Mouse (Mus musculus) testis, adult 2 months (tissue): ENCODE measurements around the gene Gpr33.

ENCODE experiments used
- CTCF ChIP-seq: fragments of 200-500 bp; IDR thresholded peaks from 2 replicates; pipeline ENCODE4 v1.5.1; 2012; ENCODE audit warnings: low read depth, mild to moderate bottlenecking, inconsistent platforms, low read length, moderate library complexity; ENCODE audit not compliant: control insufficient read depth, insufficient read depth, insufficient replicate concordance
- POLR2A ChIP-seq: fragments of 200-500 bp; IDR thresholded peaks from 2 replicates; pipeline ENCODE4 v1.6.1; 2012; ENCODE audit warnings: low read depth, mild to moderate bottlenecking, inconsistent platforms, low read length, moderate library complexity; ENCODE audit not compliant: control insufficient read depth

GRCm38 (mm10) chr12:52049324-52049723 lies 21.5 kb upstream of the Gpr33 start:
- TF ChIP-seq CTCF: no peak
- no peak for TF ChIP-seq POLR2A
